Mouse (Mus musculus): ENCODE measurements around the gene Dennd1a.
A peak's percentile ranks its signal among the peaks of the same experiment; 100 is the strongest.

Gene Dennd1a

DNA sequence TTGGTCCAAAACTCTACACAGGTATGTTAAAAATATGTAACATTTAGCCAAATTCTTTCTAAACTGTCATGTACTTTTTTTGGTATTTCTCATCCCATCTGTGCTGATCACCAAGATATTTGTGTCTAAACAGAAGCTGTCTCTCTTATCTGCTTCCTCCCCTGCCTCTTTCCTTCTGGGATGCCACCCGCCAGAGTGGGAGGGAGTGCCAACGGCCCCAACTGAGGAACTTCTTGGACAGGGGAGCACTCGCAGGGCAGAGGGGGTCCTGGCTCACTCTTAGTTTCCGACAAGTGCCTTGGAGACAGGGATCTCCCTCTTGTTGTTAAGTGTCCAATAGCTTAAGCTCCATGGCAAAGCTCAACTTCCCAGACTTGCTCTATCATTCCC lies 263.5 kb downstream of the Dennd1a start:
- no peak for DNase-seq

DNA sequence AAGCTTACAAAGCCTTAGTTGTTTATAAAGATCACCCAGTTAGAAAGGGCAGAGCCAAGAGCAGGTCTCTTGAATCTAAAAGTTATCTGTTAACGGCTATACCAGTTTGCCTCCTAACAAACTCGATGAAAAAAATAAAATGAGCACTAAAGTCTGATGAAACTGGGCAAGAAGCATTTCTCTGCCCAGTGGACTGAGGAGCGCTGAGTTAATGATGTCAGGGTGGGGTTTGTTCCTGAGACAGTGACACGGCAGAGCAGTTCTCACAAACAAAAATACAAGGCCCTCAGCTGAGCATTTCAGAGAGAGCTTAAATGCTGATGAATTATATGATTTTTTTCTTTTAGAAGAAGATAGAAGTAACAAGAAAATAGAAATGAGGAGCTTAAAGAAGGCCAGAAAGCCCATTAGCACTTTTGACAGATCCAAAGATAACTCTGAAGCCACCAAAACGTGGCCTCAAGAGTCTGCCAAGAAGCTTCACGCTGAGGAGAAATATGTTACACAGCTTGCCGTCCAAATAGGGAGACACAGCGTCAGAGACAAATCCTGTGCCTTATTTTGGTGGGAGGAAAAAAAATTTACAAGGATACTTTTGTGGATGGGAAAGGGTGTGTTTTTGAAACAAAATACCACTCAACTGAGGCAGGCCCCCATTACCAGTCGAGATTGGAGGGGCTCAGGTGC lies 264.0 kb downstream of the Dennd1a start:
- DNase-seq, result no peak

DNA sequence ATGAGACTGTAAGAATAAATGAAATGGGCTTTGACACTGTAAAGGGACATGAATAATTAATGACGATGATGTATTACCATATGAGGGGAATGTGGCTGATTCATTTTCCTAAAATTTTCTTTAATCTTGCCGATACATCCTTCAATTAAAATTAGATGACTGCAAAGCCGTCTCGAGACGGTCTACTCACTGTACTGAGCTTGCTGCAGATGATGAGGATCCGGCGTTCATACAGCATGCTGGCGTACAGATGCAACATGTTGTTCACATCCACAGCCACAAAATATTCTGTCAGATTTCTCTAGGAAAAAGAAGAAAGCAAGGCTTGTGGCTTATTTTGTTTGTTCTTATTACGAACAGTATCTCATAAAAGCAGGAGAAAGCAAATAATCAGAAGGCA lies 266.0 kb downstream of the Dennd1a start:
- DNase-seq, result no peak

DNA sequence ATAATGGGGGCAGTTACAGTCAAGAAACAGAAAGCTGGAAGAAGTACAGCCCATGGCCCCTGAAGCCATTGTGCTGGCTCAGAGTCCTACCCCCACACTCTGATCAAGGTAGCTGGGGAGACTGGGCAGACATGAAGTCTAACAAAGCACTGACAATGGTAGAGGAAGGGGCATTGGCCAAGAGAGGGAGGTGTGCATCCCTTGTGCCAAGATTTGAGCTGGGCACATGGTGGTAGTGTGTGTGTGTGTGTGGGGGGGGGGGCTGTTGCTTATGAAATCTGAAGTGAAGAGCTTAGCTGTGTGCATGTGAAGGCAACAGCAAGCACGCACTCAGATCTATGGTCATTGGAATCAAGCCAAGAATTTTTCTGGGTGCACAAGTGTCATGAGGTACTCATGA lies 272.5 kb downstream of the Dennd1a start:
- DNase-seq, result no peak

GRCm38 (mm10) chr2:38013839-38014365 lies 273.3 kb downstream of the Dennd1a start:
- DNase-seq, result no peak

DNA sequence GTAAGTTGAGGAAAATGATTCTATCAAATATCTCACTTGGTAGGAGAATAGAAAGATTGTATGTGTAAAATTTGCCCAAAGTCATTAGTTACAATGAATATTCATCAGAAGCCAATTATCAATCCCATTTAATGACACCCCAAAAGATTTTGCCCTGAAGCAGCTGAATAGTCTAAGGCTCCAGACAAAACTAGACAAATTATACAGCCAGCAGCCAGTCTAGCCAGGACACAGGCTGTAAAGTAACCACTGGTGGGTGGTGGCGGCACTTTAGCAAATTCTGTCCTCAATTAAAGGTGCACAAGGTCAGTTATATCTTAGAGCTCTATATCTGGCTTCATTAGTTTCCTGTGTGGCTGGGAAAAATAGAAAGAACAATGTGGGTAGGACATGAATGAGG lies 280.0 kb downstream of the Dennd1a start:
- DNase-seq, result no peak

- DNase-seq, result peak; percentile 19
Measured at GRCm38 (mm10) chr2:38003183-38003680, 284.0 kb downstream of the Dennd1a start.

DNA sequence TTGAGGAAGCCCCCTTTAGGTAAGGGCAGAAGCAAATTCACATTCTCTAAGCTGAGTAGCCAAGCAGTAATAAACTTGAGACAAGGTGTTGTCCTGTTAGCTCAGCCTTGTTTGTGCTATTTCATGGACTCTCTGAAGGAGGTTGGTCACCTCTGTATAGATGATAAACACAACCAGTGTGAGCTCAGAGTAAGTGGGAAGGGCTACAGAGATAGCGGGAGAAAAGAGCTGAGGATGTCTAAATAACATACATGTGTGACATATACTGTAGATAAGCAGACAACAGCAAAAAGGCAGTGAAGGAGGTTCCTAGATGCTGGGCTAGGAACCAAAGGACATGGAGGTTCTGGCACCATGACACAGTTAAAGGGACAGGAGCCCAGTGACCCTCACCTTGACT lies 286.2 kb downstream of the Dennd1a start:
- no peak for DNase-seq

- no peak for DNase-seq
Measured at GRCm38 (mm10) chr2:37997966-37998365, 289.2 kb downstream of the Dennd1a start.

GRCm38 (mm10) chr2:37989091-37989490 lies 298.1 kb downstream of the Dennd1a start:
- DNase-seq, result no peak

GRCm38 (mm10) chr2:37988301-37988700 lies 298.9 kb downstream of the Dennd1a start:
- no peak for DNase-seq

DNA sequence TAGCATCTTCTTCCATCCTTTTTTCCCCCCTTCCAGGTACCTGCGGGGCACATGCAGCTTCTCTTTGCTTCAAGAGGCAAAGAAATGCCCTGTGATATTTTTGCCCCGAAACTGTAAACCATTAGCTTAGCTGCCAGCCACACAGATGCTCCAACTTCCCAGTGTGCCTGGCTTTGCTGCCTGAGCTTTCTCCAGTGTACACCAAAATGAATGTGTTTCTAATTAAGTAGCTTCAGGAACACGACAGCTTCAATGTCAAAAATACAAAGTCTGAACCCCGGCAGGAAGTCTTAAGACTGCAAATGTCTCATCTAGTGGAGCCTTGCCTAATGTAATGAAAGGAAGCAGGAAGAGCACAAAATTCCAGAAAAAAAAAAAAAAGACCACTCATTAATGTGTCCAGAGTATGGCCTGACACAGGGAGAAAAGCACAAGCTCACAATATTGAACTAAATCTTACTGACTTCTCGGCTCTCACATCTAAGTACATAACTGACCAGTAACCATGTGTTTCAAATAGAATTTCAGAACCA lies 301.4 kb downstream of the Dennd1a start:
- peak; percentile 62 for DNase-seq

- DNase-seq, result no peak
Measured at GRCm38 (mm10) chr2:37982714-37983113, 304.5 kb downstream of the Dennd1a start.

- DNase-seq, result no peak
Measured at GRCm38 (mm10) chr2:37981562-37982403, 305.4 kb downstream of the Dennd1a start.

GRCm38 (mm10) chr2:37974201-37974600 lies 313.0 kb downstream of the Dennd1a start:
- no peak for DNase-seq

- DNase-seq, result peak; percentile 49
Measured at GRCm38 (mm10) chr2:37972621-37973020, 314.6 kb downstream of the Dennd1a start.

DNA sequence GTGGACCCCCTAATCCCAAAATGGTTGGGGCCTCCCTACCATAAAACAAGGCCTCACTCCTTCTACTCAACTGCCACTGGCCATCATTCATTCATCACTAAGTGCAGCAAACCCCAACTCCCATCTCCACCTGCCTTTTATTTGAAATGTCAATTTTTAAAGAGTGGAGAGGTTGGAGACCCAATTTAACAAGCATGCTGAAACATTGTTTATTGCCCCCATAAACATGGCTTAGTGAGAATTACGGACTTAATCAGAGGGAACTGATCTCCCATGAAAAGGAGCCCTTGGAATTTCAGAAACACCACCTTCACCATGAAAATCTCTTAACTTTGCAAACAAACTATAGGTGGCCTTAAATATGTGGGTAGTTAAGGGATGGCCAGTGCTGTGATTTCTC lies 315.5 kb downstream of the Dennd1a start:
- DNase-seq, result no peak

DNA sequence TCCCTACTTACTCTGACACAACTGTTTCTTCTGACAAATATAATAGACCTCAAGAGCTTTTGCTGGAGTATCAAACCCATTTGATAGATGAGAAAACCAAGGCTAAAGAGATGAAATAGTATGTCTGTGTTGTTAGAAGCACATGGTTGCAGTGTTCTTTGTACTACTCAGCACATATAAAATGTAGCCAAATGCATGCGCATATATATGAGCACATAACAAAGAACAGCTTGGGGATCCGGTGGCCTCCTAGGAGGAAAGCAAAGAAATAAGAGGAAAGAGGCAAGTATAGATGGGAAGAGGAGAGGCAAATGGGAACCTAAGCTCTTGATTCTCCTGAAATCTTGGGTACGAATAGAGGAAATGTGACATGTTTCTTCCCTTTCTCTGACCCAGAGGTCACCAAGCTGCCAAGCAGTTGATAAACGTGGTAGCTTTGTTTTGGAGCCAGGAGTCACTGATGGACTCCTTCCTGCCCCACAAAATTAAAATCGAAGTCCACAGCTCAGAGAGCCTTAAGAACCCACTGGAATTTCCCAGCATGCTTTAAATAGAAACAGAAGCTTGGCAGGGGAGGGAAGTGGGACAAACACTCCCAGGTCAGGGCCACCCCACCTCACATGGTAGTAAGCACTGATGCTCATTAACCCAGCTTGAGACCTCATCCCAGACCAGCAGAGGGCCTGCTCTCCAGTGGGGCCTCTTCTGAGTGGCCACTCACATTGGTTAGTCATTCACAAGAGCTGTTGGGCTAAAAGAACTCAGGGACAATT lies 317.3 kb downstream of the Dennd1a start:
- DNase-seq, result no peak

GRCm38 (mm10) chr2:37964534-37964933 lies 322.7 kb downstream of the Dennd1a start:
- no peak for DNase-seq

- DNase-seq, result no peak
Measured at GRCm38 (mm10) chr2:37963362-37963761, 323.8 kb downstream of the Dennd1a start.

- DNase-seq, result no peak
Measured at GRCm38 (mm10) chr2:37948424-37948823, 338.8 kb downstream of the Dennd1a start.

- no peak for DNase-seq
Measured at GRCm38 (mm10) chr2:37945598-37946336, 341.4 kb downstream of the Dennd1a start.

Measured in embryo, embryonic 11 days (tissue).